Mouse (Mus musculus) forebrain, postnatal 0 days (tissue): ENCODE measurements around the gene Alox12b. TPM values are rescaled to one million over a fixed set of nuclear protein-coding genes. Genes with fewer than 3 reads are reported as not detected.

ENCODE experiments used
- ATAC-seq: fragments of 200-750 bp; cut with Nextera tagmentation; 2 replicates; pipeline ENCODE4 v1.8.0; 2017; ENCODE audit warnings: mild to moderate bottlenecking, moderate library complexity
- DNase-seq: peaks from one replicate; pipeline ENCODE4 v3.0.0-alpha.2; 2015
- H3K27ac ChIP-seq: fragments of 300-500 bp; sonication (generic); 2 replicates; pipeline ENCODE4 v1.5.1; 2014; ENCODE audit warnings: low read depth, mild to moderate bottlenecking, antibody characterized with exemption, low read length, moderate library complexity, mixed read lengths
- H3K27me3 ChIP-seq: fragments of 300-500 bp; sonication (generic); 2 replicates; pipeline ENCODE4 v1.6.1; 2014; ENCODE audit warnings: mild to moderate bottlenecking, low read length, mixed read lengths; ENCODE audit not compliant: insufficient read depth
- H3K36me3 ChIP-seq: fragments of 300-500 bp; sonication (generic); 2 replicates; pipeline ENCODE4 v1.6.1; 2014; ENCODE audit warnings: mild to moderate bottlenecking, moderate library complexity; ENCODE audit not compliant: insufficient read depth
- H3K4me1 ChIP-seq: fragments of 300-500 bp; sonication (generic); 2 replicates; pipeline ENCODE4 v1.6.1; 2014; ENCODE audit warnings: antibody characterized with exemption; ENCODE audit not compliant: insufficient read depth
- H3K4me2 ChIP-seq: fragments of 300-500 bp; sonication (generic); 2 replicates; pipeline ENCODE4 v1.6.1; 2014; ENCODE audit warnings: low read depth, mild to moderate bottlenecking, moderate library complexity
- H3K4me3 ChIP-seq: fragments of 300-500 bp; sonication (generic); 2 replicates; pipeline ENCODE4 v1.5.1; 2014; ENCODE audit warnings: low read depth, low read length, mixed read lengths
- H3K9ac ChIP-seq: fragments of 300-500 bp; sonication (generic); 2 replicates; pipeline ENCODE4 v1.6.1; 2014; ENCODE audit warnings: mild to moderate bottlenecking
- H3K9me3 ChIP-seq: fragments of 300-500 bp; sonication (generic); 2 replicates; pipeline ENCODE4 v1.6.1; 2016; ENCODE audit warnings: low read length
- CTCF ChIP-seq: sonication (generic); IDR thresholded peaks from 2 replicates; pipeline ENCODE4 v1.5.1; 2016; ENCODE audit warnings: antibody characterized with exemption, control low read depth, low read depth
- WGBS: fragments of 180-500 bp; shearing (Covaris S2); extraction: QIAGEN DNeasy Blood & Tissue Kit; methylation state at CpG from one replicate; pipeline ENCODE4 v1.1.7; 2014; 5-methylcytosine and 5-hydroxymethylcytosine counted together
- polyA plus RNA-seq: library from polyadenylated mRNA; unstranded; fragments of >200 nt; fragmentation: Nextera tagmentation; extraction: Ambion mirVana; gene quantifications from 2 replicates; pipeline ENCODE4 v1.2.1, GENCODE M21; 2015
- total RNA-seq: library from RNA; depleted of rRNA; stranded (reverse); fragments of >200 nt; gene quantifications from 2 replicates; pipeline ENCODE4 v1.2.3, GENCODE M21; 2014

The Alox12b gene
- total and polyA plus RNA-seq, 2 experiments from 2014 or later, result 0.19 to 0.46 TPM

GRCm38 (mm10) chr11:69172606-69173005, 15.8 kb downstream of the Alox12b start:
- DNase-seq, result no peak
- Histone ChIP-seq H3K27me3 (no peaks in the 10 kb centered on the region), H3K9me3 (no peaks in the 10 kb centered on the region), H3K4me2 (no peak overlapping the region), H3K4me3 (no peak overlapping the region), H3K4me1 (no peaks in the 10 kb centered on the region), H3K36me3 (no peaks in the 10 kb centered on the region), H3K9ac (no peak overlapping the region), H3K27ac (no peak overlapping the region)
- no peak for TF ChIP-seq CTCF
- WGBS, result 93% methylated on average over 2 of the region's 2 CpGs
- no peak for ATAC-seq

GRCm38 (mm10) chr11:69174722-69175121, 17.9 kb downstream of the Alox12b start:
- no peaks in the 10 kb centered on the region for H3K9me3 ChIP-seq
- no peak overlapping the region for H3K9ac ChIP-seq
- no peaks in the 10 kb centered on the region for H3K27me3 ChIP-seq
- H3K4me2 ChIP-seq, result no peak overlapping the region
- WGBS, result 86% methylated on average over 7 of the region's 7 CpGs
- DNase-seq (no peak), ATAC-seq (no peak)
- H3K36me3 ChIP-seq, result no peaks in the 10 kb centered on the region
- H3K27ac ChIP-seq, result no peak overlapping the region
- H3K4me3 ChIP-seq, result no peak overlapping the region
- H3K4me1 ChIP-seq, result no peaks in the 10 kb centered on the region
- TF ChIP-seq CTCF, result no peak

- no peak for TF ChIP-seq CTCF
- no peaks in the 10 kb centered on the region for H3K36me3 ChIP-seq
- H3K4me2 ChIP-seq, result no peak overlapping the region
- DNase-seq (no peak), ATAC-seq (no peak)
- 76% methylated on average over 3 of the region's 3 CpGs for WGBS
- H3K27ac ChIP-seq, result no peak overlapping the region
- H3K9ac ChIP-seq, result no peak overlapping the region
- H3K4me1 ChIP-seq, result no peaks in the 10 kb centered on the region
- H3K9me3 ChIP-seq, result no peaks in the 10 kb centered on the region
- H3K27me3 ChIP-seq, result no peaks in the 10 kb centered on the region
- no peak overlapping the region for H3K4me3 ChIP-seq
These were observed 21.7 kb downstream of the Alox12b start for GRCm38 (mm10) chr11:69178525-69178924.

GRCm38 (mm10) chr11:69179512-69179911, 22.7 kb downstream of the Alox12b start:
- ATAC-seq, result no peak
- Histone ChIP-seq H3K9ac (no peak overlapping the region), H3K36me3 (no peaks in the 10 kb centered on the region), H3K4me1 (no peaks in the 10 kb centered on the region), H3K27ac (no peak overlapping the region), H3K4me3 (no peak overlapping the region), H3K4me2 (no peak overlapping the region), H3K27me3 (no peaks in the 10 kb centered on the region), H3K9me3 (no peaks in the 10 kb centered on the region)
- no peak for TF ChIP-seq CTCF
- 45% methylated on average over 3 of the region's 3 CpGs for WGBS
- DNase-seq, result no peak

- Histone ChIP-seq H3K4me1 (no peaks in the 10 kb centered on the region), H3K9me3 (no peaks in the 10 kb centered on the region), H3K36me3 (no peaks in the 10 kb centered on the region), H3K27me3 (no peaks in the 10 kb centered on the region), H3K4me2 (no peak overlapping the region), H3K9ac (no peak overlapping the region), H3K4me3 (no peak overlapping the region), H3K27ac (no peak overlapping the region)
- WGBS, result 89% methylated on average over 4 of the region's 4 CpGs
- TF ChIP-seq CTCF, result no peak
- ATAC-seq (no peak), DNase-seq (no peak)
These were observed 23.3 kb downstream of the Alox12b start for GRCm38 (mm10) chr11:69180120-69180519.

GRCm38 (mm10) chr11:69185031-69185430, 28.2 kb downstream of the Alox12b start:
- Histone ChIP-seq H3K9me3 (no peaks in the 10 kb centered on the region), H3K27ac (no peak overlapping the region), H3K4me3 (no peak overlapping the region), H3K36me3 (no peaks in the 10 kb centered on the region), H3K4me1 (no peaks in the 10 kb centered on the region), H3K27me3 (no peaks in the 10 kb centered on the region), H3K4me2 (no peak overlapping the region), H3K9ac (no peak overlapping the region)
- ATAC-seq, result no peak
- DNase-seq, result no peak
- WGBS, result 88% methylated on average over 5 of the region's 5 CpGs
- no peak for TF ChIP-seq CTCF

GRCm38 (mm10) chr11:69185936-69186335, 29.1 kb downstream of the Alox12b start:
- no peaks in the 10 kb centered on the region for H3K27me3 ChIP-seq
- H3K4me2 ChIP-seq, result no peak overlapping the region
- DNase-seq (no peak), ATAC-seq (no peak)
- H3K9me3 ChIP-seq, result no peaks in the 10 kb centered on the region
- WGBS, result 87% methylated on average over 6 of the region's 6 CpGs
- H3K36me3 ChIP-seq, result no peaks in the 10 kb centered on the region
- H3K9ac ChIP-seq, result no peak overlapping the region
- H3K4me1 ChIP-seq, result no peaks in the 10 kb centered on the region
- H3K27ac ChIP-seq, result no peak overlapping the region
- no peak for TF ChIP-seq CTCF
- no peak overlapping the region for H3K4me3 ChIP-seq

GRCm38 (mm10) chr11:69192840-69193239, 36.1 kb downstream of the Alox12b start:
- no peaks in the 10 kb centered on the region for H3K9me3 ChIP-seq
- WGBS, result 0% methylated on average over 1 of the region's 1 CpGs
- DNase-seq (peak; percentile 79), ATAC-seq (peak; percentile 66; the same call in 1 of the 2 replicates)
- peaks cover 11% of the 10 kb centered on the region; the same call in 1 of the 2 replicates for H3K27me3 ChIP-seq
- no peak overlapping the region for H3K4me3 ChIP-seq
- H3K9ac ChIP-seq, result no peak overlapping the region
- TF ChIP-seq CTCF, result peak; percentile 90
- H3K36me3 ChIP-seq, result no peaks in the 10 kb centered on the region
- H3K4me1 ChIP-seq, result 0 out of 2 replicates have a peak, but pooled peaks cover 8% of the 10 kb centered on the region
- no peak overlapping the region for H3K27ac ChIP-seq
- H3K4me2 ChIP-seq, result no peak overlapping the region
